Mouse (Mus musculus): ENCODE measurements around the gene Adamts10. TPM values are rescaled to one million over a fixed set of nuclear protein-coding genes. Genes with fewer than 3 reads are reported as not detected.
A peak's percentile ranks its signal among the peaks of the same experiment; 100 is the strongest.

The Adamts10 gene
- 7.3 and 8.6 TPM in 2 replicates for polyA plus RNA-seq (2012; rRNA removed)
- polyA plus RNA-seq (2014; fragmentation: Nextera tagmentation; extraction: Ambion mirVana) = 3.6 and 4.3 TPM in 2 replicates

- H3K27ac ChIP-seq = no peak within 1 kb of the TSS
- H3K36me3 ChIP-seq (replicated peaks; ENCODE audit: control insufficient read depth, insufficient read depth, low read depth) = no peaks in the 10 kb centered on the region
- H3K4me1 ChIP-seq (replicated peaks; ENCODE audit: control insufficient read depth in 2 of 2, insufficient read depth in 2 of 2, low read length in 1 of 2) = peaks cover 0 to 5% of the 10 kb centered on the region in 2 experiments; a peak in 2 of 4 replicates
- ATAC-seq (ENCODE audit: insufficient read depth) (peak; percentile 63; the same call in 1 of the 2 replicates), DNase-seq (ENCODE audit: low read depth in 3 of 3, low spot score in 3 of 3) (peak in 1 of 3 experiments; percentile 10)
- H3K9me3 ChIP-seq (ENCODE audit: control insufficient read depth, low read length) = no peaks in the 10 kb centered on the region
- TF ChIP-seq EP300 (IDR thresholded peaks at IDR 0.05; ENCODE audit: low read depth) (no peak), CTCF (IDR thresholded peaks at IDR 0.05; ENCODE audit: low read depth) (no peak)
- H3K9ac ChIP-seq (replicated peaks) = peak within 1 kb of the TSS; percentile 32
- no peaks in the 10 kb centered on the region for H3K27me3 ChIP-seq (ENCODE audit: control insufficient read depth, insufficient read depth, low read length)
- under 1% methylated on average over 44 of the region's 44 CpGs for WGBS (ENCODE audit: insufficient replicate concordance)
- peak within 1 kb of the TSS; percentile 57 to 69 for H3K4me3 ChIP-seq (ENCODE audit: insufficient read depth in 1 of 2, low read depth in 2 of 2, low read length in 2 of 2)
- H3K4me2 ChIP-seq (ENCODE audit: low read depth) = peak within 1 kb of the TSS; percentile 72
These were observed at the start of gene Adamts10 for GRCm38 (mm10) chr17:33523918-33524755. Adamts10 (plus strand) TSS chr17:33524204.

GRCm38 (mm10) chr17:33484020-33484419 lies 40.0 kb upstream of the Adamts10 start:
- 19% methylated on average over 6 of the region's 6 CpGs for WGBS (ENCODE audit: insufficient replicate concordance)
- Histone ChIP-seq H3K4me1 (replicated peaks; ENCODE audit: control insufficient read depth in 2 of 2, insufficient read depth in 2 of 2, low read length in 1 of 2) (no peaks in the 10 kb centered on the region), H3K9ac (replicated peaks) (no peak overlapping the region), H3K4me2 (ENCODE audit: low read depth) (no peak overlapping the region), H3K9me3 (ENCODE audit: control insufficient read depth, low read length) (no peaks in the 10 kb centered on the region), H3K4me3 (ENCODE audit: insufficient read depth in 1 of 2, low read depth in 2 of 2, low read length in 2 of 2) (no peak overlapping the region), H3K27ac (no peak overlapping the region), H3K36me3 (replicated peaks; ENCODE audit: control insufficient read depth, insufficient read depth, low read depth) (no peaks in the 10 kb centered on the region), H3K27me3 (ENCODE audit: control insufficient read depth, insufficient read depth, low read length) (no peaks in the 10 kb centered on the region)
- TF ChIP-seq CTCF (IDR thresholded peaks at IDR 0.05; ENCODE audit: low read depth) = no peak
- no peak for ATAC-seq (ENCODE audit: insufficient read depth)
- no peak for DNase-seq (ENCODE audit: low read depth in 3 of 3, low spot score in 3 of 3)

GRCm38 (mm10) chr17:33487211-33487610 lies 36.8 kb upstream of the Adamts10 start:
- ATAC-seq (ENCODE audit: insufficient read depth) = no peak
- TF ChIP-seq EP300 (IDR thresholded peaks at IDR 0.05; ENCODE audit: low read depth) = no peak
- TF ChIP-seq CTCF (IDR thresholded peaks at IDR 0.05; ENCODE audit: low read depth) = no peak
- 38% methylated on average over 2 of the region's 2 CpGs for WGBS (ENCODE audit: insufficient replicate concordance)

GRCm38 (mm10) chr17:33487652-33488051 lies 36.4 kb upstream of the Adamts10 start:
- DNase-seq (ENCODE audit: low read depth in 3 of 3, low spot score in 3 of 3) (no peak), ATAC-seq (ENCODE audit: insufficient read depth) (no peak)
- Histone ChIP-seq H3K4me2 (ENCODE audit: low read depth) (no peak overlapping the region), H3K9ac (replicated peaks) (no peak overlapping the region), H3K4me3 (ENCODE audit: insufficient read depth in 1 of 2, low read depth in 2 of 2, low read length in 2 of 2) (no peak overlapping the region), H3K4me1 (replicated peaks; ENCODE audit: control insufficient read depth in 2 of 2, insufficient read depth in 2 of 2, low read length in 1 of 2) (no peaks in the 10 kb centered on the region), H3K27ac (no peak overlapping the region), H3K36me3 (replicated peaks; ENCODE audit: control insufficient read depth, insufficient read depth, low read depth) (no peaks in the 10 kb centered on the region), H3K9me3 (ENCODE audit: control insufficient read depth, low read length) (no peaks in the 10 kb centered on the region), H3K27me3 (ENCODE audit: control insufficient read depth, insufficient read depth, low read length) (no peaks in the 10 kb centered on the region)
- 50% methylated on average over 1 of the region's 1 CpGs for WGBS (ENCODE audit: insufficient replicate concordance)
- no peak for TF ChIP-seq CTCF (IDR thresholded peaks at IDR 0.05; ENCODE audit: low read depth)
- no peak for TF ChIP-seq EP300 (IDR thresholded peaks at IDR 0.05; ENCODE audit: low read depth)

More at GRCm38 (mm10) chr17:33487211-33487610, 36.8 kb upstream of the Adamts10 start:
- H3K36me3 ChIP-seq (replicated peaks; ENCODE audit: control insufficient read depth, insufficient read depth, low read depth) = no peaks in the 10 kb centered on the region
- no peaks in the 10 kb centered on the region for H3K27me3 ChIP-seq (ENCODE audit: control insufficient read depth, insufficient read depth, low read length)
- DNase-seq (ENCODE audit: low read depth in 3 of 3, low spot score in 3 of 3) = no peak
- no peaks in the 10 kb centered on the region for H3K9me3 ChIP-seq (ENCODE audit: control insufficient read depth, low read length)
- no peaks in the 10 kb centered on the region for H3K4me1 ChIP-seq (replicated peaks; ENCODE audit: control insufficient read depth in 2 of 2, insufficient read depth in 2 of 2, low read length in 1 of 2)
- H3K9ac ChIP-seq (replicated peaks) = no peak overlapping the region
- H3K4me2 ChIP-seq (ENCODE audit: low read depth) = no peak overlapping the region
- no peak overlapping the region for H3K27ac ChIP-seq
- no peak overlapping the region for H3K4me3 ChIP-seq (ENCODE audit: insufficient read depth in 1 of 2, low read depth in 2 of 2, low read length in 2 of 2)

- WGBS (ENCODE audit: insufficient replicate concordance) = 57% methylated on average over 2 of the region's 2 CpGs
- ATAC-seq (ENCODE audit: insufficient read depth) = no peak
These were observed 32.6 kb upstream of the Adamts10 start for GRCm38 (mm10) chr17:33491371-33491770.

More at GRCm38 (mm10) chr17:33491371-33491770, 32.6 kb upstream of the Adamts10 start:
- H3K27me3 ChIP-seq (ENCODE audit: control insufficient read depth, insufficient read depth, low read length) = no peaks in the 10 kb centered on the region
- no peak overlapping the region for H3K4me3 ChIP-seq (ENCODE audit: insufficient read depth in 1 of 2, low read depth in 2 of 2, low read length in 2 of 2)
- no peak for DNase-seq (ENCODE audit: low read depth in 3 of 3, low spot score in 3 of 3)
- no peak overlapping the region for H3K9ac ChIP-seq (replicated peaks)
- no peak overlapping the region for H3K4me2 ChIP-seq (ENCODE audit: low read depth)
- no peaks in the 10 kb centered on the region for H3K36me3 ChIP-seq (replicated peaks; ENCODE audit: control insufficient read depth, insufficient read depth, low read depth)
- no peaks in the 10 kb centered on the region for H3K4me1 ChIP-seq (replicated peaks; ENCODE audit: control insufficient read depth in 2 of 2, insufficient read depth in 2 of 2, low read length in 1 of 2)
- H3K9me3 ChIP-seq (ENCODE audit: control insufficient read depth, low read length) = no peaks in the 10 kb centered on the region
- no peak overlapping the region for H3K27ac ChIP-seq
- TF ChIP-seq EP300 (IDR thresholded peaks at IDR 0.05; ENCODE audit: low read depth) (no peak), CTCF (IDR thresholded peaks at IDR 0.05; ENCODE audit: low read depth) (no peak)
